Comparison of ENCODE assay signal across 16 mouse cellular contexts in the genomic region with DNA sequence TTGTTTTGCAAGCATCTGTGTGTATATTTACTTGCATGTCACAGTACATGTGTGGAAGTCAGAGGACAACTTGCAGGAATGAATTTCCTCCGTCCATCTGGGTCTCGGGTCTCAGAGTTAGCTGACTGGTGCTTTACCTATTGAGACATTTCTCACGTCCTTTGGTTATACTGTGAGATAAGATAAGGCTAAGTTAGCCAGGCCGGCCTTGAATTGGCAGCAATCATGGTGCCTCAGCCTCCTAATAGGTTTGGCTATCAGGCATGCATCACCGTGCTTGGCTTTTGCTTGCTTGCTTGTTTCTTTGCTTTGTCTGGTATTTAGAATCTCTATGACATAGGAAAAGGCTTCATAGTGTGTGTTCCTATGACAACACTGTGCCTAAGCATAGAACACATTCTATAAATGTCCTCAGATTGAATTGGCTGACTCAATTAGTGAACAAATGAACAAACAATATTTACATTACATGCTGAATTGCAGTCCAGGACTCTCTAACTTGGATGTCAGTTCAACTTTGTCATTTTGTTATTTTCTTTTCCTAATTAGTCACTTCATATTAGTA.
DNase-seq lines count a peak whose midpoint lies in the region; ATAC-seq lines count a peak whose summit lies in the region.
"Had no signal": no experiment of that assay in that cellular context is flagged by ENCODE, and none has a peak within 500 bp of the region (broad histone marks: within the 10 kb centered on the region; RNA-seq: fewer than 3 reads in every experiment).

No protein-coding gene starts in this region.

- ATAC-seq in hindbrain, embryonic 15.5 days (ENCODE audit: low FRiP score, low read depth): no peak
- peak; percentile 60 for ATAC-seq in megakaryocyte-erythroid progenitor cell, adult 5-6 weeks (replicated peaks; ENCODE audit: low FRiP score, low TSS enrichment, poor library complexity, severe bottlenecking)
- no peak for ATAC-seq in kidney, embryonic 14.5 days (ENCODE audit: low FRiP score, low TSS enrichment)
- ATAC-seq: intestine, postnatal 0 days had no signal

- H3K4me3 ChIP-seq in hindbrain, embryonic 15.5 days: no peak overlapping the region
- no peak overlapping the region for H3K4me3 ChIP-seq in hindbrain, embryonic 10.5 days
- H3K4me3 ChIP-seq in kidney, embryonic 14.5 days (ENCODE audit: low read length): no peak overlapping the region
- H3K4me3 ChIP-seq: neural tube, embryonic 15.5 days had no signal

- 74% methylated on average over 5 of the region's 5 CpGs for WGBS in hindbrain, embryonic 15.5 days
- WGBS in hindbrain, embryonic 10.5 days: 83% methylated on average over 5 of the region's 5 CpGs
- WGBS in kidney, embryonic 14.5 days: 81% methylated on average over 5 of the region's 5 CpGs

- peaks cover 17% of the 10 kb centered on the region for H3K4me1 ChIP-seq in hindbrain, embryonic 15.5 days (replicated peaks)
- no peaks in the 10 kb centered on the region for H3K4me1 ChIP-seq in hindbrain, embryonic 10.5 days (replicated peaks)
- H3K4me1 ChIP-seq in kidney, embryonic 14.5 days (ENCODE audit: control insufficient read depth, insufficient read depth, low read length): no peaks in the 10 kb centered on the region

- H3K9me3 ChIP-seq in hindbrain, embryonic 15.5 days: no peaks in the 10 kb centered on the region
- H3K9me3 ChIP-seq in hindbrain, embryonic 10.5 days: no peaks in the 10 kb centered on the region
- no peaks in the 10 kb centered on the region for H3K9me3 ChIP-seq in kidney, embryonic 14.5 days (ENCODE audit: control insufficient read depth, low read length)
- H3K9me3 ChIP-seq: neural tube, embryonic 15.5 days had no signal

- H3K9ac ChIP-seq in hindbrain, embryonic 15.5 days: no peak overlapping the region
- no peak overlapping the region for H3K9ac ChIP-seq in kidney, embryonic 14.5 days (ENCODE audit: low read depth, low read length)
- H3K9ac ChIP-seq: neural tube, embryonic 15.5 days had no signal

- no peaks in the 10 kb centered on the region for H3K36me3 ChIP-seq in hindbrain, embryonic 15.5 days
- H3K36me3 ChIP-seq in hindbrain, embryonic 10.5 days: no peaks in the 10 kb centered on the region
- H3K36me3 ChIP-seq in kidney, embryonic 14.5 days (ENCODE audit: control insufficient read depth, insufficient read depth, low read length): no peaks in the 10 kb centered on the region
- H3K36me3 ChIP-seq: neural tube, embryonic 15.5 days had no signal

- no peak overlapping the region for H3K4me2 ChIP-seq in hindbrain, embryonic 15.5 days
- H3K4me2 ChIP-seq in kidney, embryonic 14.5 days (replicated peaks; ENCODE audit: low read depth, low read length): no peak overlapping the region
- H3K4me2 ChIP-seq: neural tube, embryonic 15.5 days had no signal

- DNase-seq in adrenal gland, postnatal 10 days: peak; percentile 10
- DNase-seq in adrenal gland, adult 2 months: no peak
- DNase-seq in hindbrain, embryonic 10.5 days (ENCODE audit: low spot score): no peak
- peak; percentile 29 for DNase-seq in brain, adult 2 months (ENCODE audit: low read depth, low spot score)
- DNase-seq in urinary bladder, adult 18-20 months (ENCODE audit: low spot score in 2 of 2): no peak
- DNase-seq: cerebellum, adult 9-11 months; embryo, embryonic 11 days; kidney, postnatal 25 days; lung, adult 2 months; lung, postnatal 4 days had no signal

- H3K27ac ChIP-seq in hindbrain, embryonic 15.5 days (replicated peaks): 0 out of 2 replicates have a peak overlapping the region, but pooled peaks have one; percentile 42
- H3K27ac ChIP-seq in hindbrain, embryonic 10.5 days: no peak overlapping the region
- no peak overlapping the region for H3K27ac ChIP-seq in kidney, embryonic 14.5 days (ENCODE audit: low read depth, low read length)
- H3K27ac ChIP-seq: neural tube, embryonic 15.5 days had no signal

- H3K27me3 ChIP-seq in hindbrain, embryonic 15.5 days: no peaks in the 10 kb centered on the region
- no peaks in the 10 kb centered on the region for H3K27me3 ChIP-seq in hindbrain, embryonic 10.5 days (ENCODE audit: insufficient read depth, poor library complexity, severe bottlenecking)
- H3K27me3 ChIP-seq in kidney, embryonic 14.5 days (ENCODE audit: control insufficient read depth, insufficient read depth, low read length): no peaks in the 10 kb centered on the region
- H3K27me3 ChIP-seq: CH12.LX; neural tube, embryonic 15.5 days had no signal

Comparison
In these comparisons a context has a peak if more than half of its experiments do, and no peak if none do; other contexts are left out.
1. DNase-seq: peak in adrenal gland, postnatal 10 days (single experiment) and brain, adult 2 months (single experiment); none in adrenal gland, adult 2 months (single experiment), hindbrain, embryonic 10.5 days (single experiment) and urinary bladder, adult 18-20 months (0 of 2).